Mouse (Mus musculus) bone marrow, adult 2 months (tissue): ENCODE data around the gene Ildr1.

Source experiments
- CTCF ChIP-seq: fragments of 200-500 bp; IDR thresholded peaks from 2 replicates; pipeline ENCODE4 v1.5.1; 2011; ENCODE audit warnings: low read length, control low read depth; ENCODE audit not compliant: control insufficient read depth, insufficient read depth
- POLR2A ChIP-seq: fragments of 200-500 bp; IDR thresholded peaks from 2 replicates; pipeline ENCODE4 v1.6.1; 2011; ENCODE audit warnings: low read depth, mild to moderate bottlenecking, control low read depth, low read length, borderline replicate concordance; ENCODE audit not compliant: control insufficient read depth

GRCm38 (mm10) chr16:36649304-36649703 lies 44.5 kb upstream of the Ildr1 start:
- TF ChIP-seq CTCF (no peak), POLR2A (no peak)
